Mouse (Mus musculus) retina, adult 2 months (tissue): Measurements from ENCODE around the gene D930020B18Rik.
A peak's percentile ranks its signal among the peaks of the same experiment; 100 is the strongest.

Experiments
- DNase-seq: peaks from one replicate; pipeline ENCODE4 v3.0.0-alpha.2; 2012; ENCODE audit warnings: low read depth, low spot score

D930020B18Rik gene

GRCm38 (mm10) chr10:121641272-121642053 lies at the start of gene D930020B18Rik:
Gene D930020B18Rik, plus strand, starts transcription at chr10:121641588.
- DNase-seq, result no peak

- no peak for DNase-seq
Measured at GRCm38 (mm10) chr10:121596580-121596979, 44.8 kb upstream of the D930020B18Rik start.

GRCm38 (mm10) chr10:121601272-121601671 lies 40.1 kb upstream of the D930020B18Rik start:
- DNase-seq, result no peak

GRCm38 (mm10) chr10:121603556-121603955 lies 37.8 kb upstream of the D930020B18Rik start:
- DNase-seq, result no peak

- DNase-seq, result no peak
Measured at GRCm38 (mm10) chr10:121604632-121605344, 36.6 kb upstream of the D930020B18Rik start.

- no peak for DNase-seq
Measured at GRCm38 (mm10) chr10:121608177-121608576, 33.2 kb upstream of the D930020B18Rik start.

- no peak for DNase-seq
Measured at GRCm38 (mm10) chr10:121611587-121611986, 29.8 kb upstream of the D930020B18Rik start.

GRCm38 (mm10) chr10:121612448-121612847 lies 28.9 kb upstream of the D930020B18Rik start:
- DNase-seq, result no peak

- no peak for DNase-seq
Measured at GRCm38 (mm10) chr10:121613570-121613969, 27.8 kb upstream of the D930020B18Rik start.

- no peak for DNase-seq
Measured at GRCm38 (mm10) chr10:121615146-121615870, 26.1 kb upstream of the D930020B18Rik start.

- DNase-seq, result no peak
Measured at GRCm38 (mm10) chr10:121615935-121616334, 25.5 kb upstream of the D930020B18Rik start.

GRCm38 (mm10) chr10:121622431-121622830 lies 19.0 kb upstream of the D930020B18Rik start:
- no peak for DNase-seq

GRCm38 (mm10) chr10:121623670-121624069 lies 17.7 kb upstream of the D930020B18Rik start:
- DNase-seq, result no peak

GRCm38 (mm10) chr10:121625006-121625405 lies 16.4 kb upstream of the D930020B18Rik start:
- DNase-seq, result no peak

GRCm38 (mm10) chr10:121625407-121626185 lies 15.8 kb upstream of the D930020B18Rik start:
- DNase-seq, result no peak

- peak; percentile 94 for DNase-seq
Measured at GRCm38 (mm10) chr10:121626186-121626882, 15.1 kb upstream of the D930020B18Rik start, which contains the start of gene Xpot. Gene Xpot, minus strand, starts transcription at chr10:121626332.

- DNase-seq, result no peak
Measured at GRCm38 (mm10) chr10:121627216-121627852, 14.1 kb upstream of the D930020B18Rik start.

GRCm38 (mm10) chr10:121628561-121629040 lies 12.8 kb upstream of the D930020B18Rik start:
- no peak for DNase-seq

GRCm38 (mm10) chr10:121634159-121634558 lies 7.2 kb upstream of the D930020B18Rik start:
- no peak for DNase-seq

- DNase-seq, result no peak
Measured at GRCm38 (mm10) chr10:121636276-121636675, 5.1 kb upstream of the D930020B18Rik start.
